ENCODE assay signal across 8 mouse cellular contexts in genomic region chr10:102735207-102735606, GRCm38 (mm10).
DNase-seq lines count a peak whose midpoint lies in the region; ATAC-seq and TF ChIP-seq lines count a peak whose summit lies in the region.

No protein-coding gene starts in this region.

- no peak for ATAC-seq in hindbrain, postnatal 0 days
- no peak for ATAC-seq in hindbrain, embryonic 13.5 days (ENCODE audit: low FRiP score)
- ATAC-seq in kidney, embryonic 14.5 days (ENCODE audit: low FRiP score, low TSS enrichment): peak; percentile 60; the same call in 1 of the 2 replicates

- H3K9ac ChIP-seq in hindbrain, postnatal 0 days (replicated peaks; ENCODE audit: low read length): no peak overlapping the region
- no peak overlapping the region for H3K9ac ChIP-seq in hindbrain, embryonic 13.5 days
- no peak overlapping the region for H3K9ac ChIP-seq in kidney, embryonic 14.5 days (ENCODE audit: low read depth, low read length)

- peak; percentile 75 for DNase-seq in hindbrain, postnatal 0 days (ENCODE audit: low spot score)
- peak; percentile 6 for DNase-seq in Muller cell, postnatal 12 days (ENCODE audit: inconsistent ontology term)
- DNase-seq in lung, postnatal 14 days: peak; percentile 62
- DNase-seq in spleen, postnatal 4 days (ENCODE audit: low spot score in 2 of 2): no peak
- no peak for DNase-seq in gastrocnemius, postnatal 25 days

- no peak overlapping the region for H3K4me3 ChIP-seq in hindbrain, postnatal 0 days (ENCODE audit: low read length)
- no peak overlapping the region for H3K4me3 ChIP-seq in hindbrain, embryonic 13.5 days
- H3K4me3 ChIP-seq in brown adipose tissue, adult 24 weeks (ENCODE audit: insufficient read depth, low read depth, low read length): no peak overlapping the region
- H3K4me3 ChIP-seq in kidney, embryonic 14.5 days (ENCODE audit: low read length): no peak overlapping the region

- 51% methylated on average over 3 of the region's 3 CpGs for WGBS in hindbrain, postnatal 0 days
- 66% methylated on average over 3 of the region's 3 CpGs for WGBS in hindbrain, embryonic 13.5 days
- WGBS in kidney, embryonic 14.5 days: 47% methylated on average over 3 of the region's 3 CpGs

- H3K27me3 ChIP-seq in hindbrain, postnatal 0 days (ENCODE audit: insufficient read depth, low read length): no peaks in the 10 kb centered on the region
- H3K27me3 ChIP-seq in hindbrain, embryonic 13.5 days: no peaks in the 10 kb centered on the region
- no peaks in the 10 kb centered on the region for H3K27me3 ChIP-seq in kidney, embryonic 14.5 days (ENCODE audit: control insufficient read depth, insufficient read depth, low read length)

- no peak overlapping the region for H3K27ac ChIP-seq in hindbrain, postnatal 0 days
- no peak overlapping the region for H3K27ac ChIP-seq in hindbrain, embryonic 13.5 days
- H3K27ac ChIP-seq in brown adipose tissue, adult 24 weeks (replicated peaks; ENCODE audit: low read depth, low read length): 0 out of 2 replicates have a peak overlapping the region, but pooled peaks have one; percentile 41
- no peak overlapping the region for H3K27ac ChIP-seq in kidney, embryonic 14.5 days (ENCODE audit: low read depth, low read length)

- no peak overlapping the region for H3K4me2 ChIP-seq in hindbrain, postnatal 0 days (ENCODE audit: low read depth, low read length)
- H3K4me2 ChIP-seq in hindbrain, embryonic 13.5 days: no peak overlapping the region
- H3K4me2 ChIP-seq in kidney, embryonic 14.5 days (replicated peaks; ENCODE audit: low read depth, low read length): no peak overlapping the region

- no peaks in the 10 kb centered on the region for H3K36me3 ChIP-seq in hindbrain, postnatal 0 days (ENCODE audit: insufficient read depth, low read length)
- H3K36me3 ChIP-seq in hindbrain, embryonic 13.5 days: no peaks in the 10 kb centered on the region
- H3K36me3 ChIP-seq in kidney, embryonic 14.5 days (ENCODE audit: control insufficient read depth, insufficient read depth, low read length): no peaks in the 10 kb centered on the region

- TF ChIP-seq CTCF in hindbrain, postnatal 0 days (IDR thresholded peaks at IDR 0.05; ENCODE audit: low read depth): peak; percentile 62

- H3K9me3 ChIP-seq in hindbrain, postnatal 0 days (ENCODE audit: low read length): no peaks in the 10 kb centered on the region
- no peaks in the 10 kb centered on the region for H3K9me3 ChIP-seq in hindbrain, embryonic 13.5 days
- H3K9me3 ChIP-seq in kidney, embryonic 14.5 days (ENCODE audit: control insufficient read depth, low read length): no peaks in the 10 kb centered on the region

- H3K4me1 ChIP-seq in hindbrain, postnatal 0 days (ENCODE audit: insufficient read depth, low read length): no peaks in the 10 kb centered on the region
- H3K4me1 ChIP-seq in hindbrain, embryonic 13.5 days (replicated peaks): no peaks in the 10 kb centered on the region
- H3K4me1 ChIP-seq in brown adipose tissue, adult 24 weeks (ENCODE audit: control insufficient read depth, insufficient read depth, insufficient read length, low read length): no peaks in the 10 kb centered on the region; the same call in 1 of the 2 replicates
- no peaks in the 10 kb centered on the region for H3K4me1 ChIP-seq in kidney, embryonic 14.5 days (ENCODE audit: control insufficient read depth, insufficient read depth, low read length)

Comparison
In these comparisons a context has a peak if more than half of its experiments do, and no peak if none do; other contexts are left out.
1. DNase-seq: peak in hindbrain, postnatal 0 days (single experiment), Muller cell, postnatal 12 days (single experiment) and lung, postnatal 14 days (single experiment); none in spleen, postnatal 4 days (0 of 2) and gastrocnemius, postnatal 25 days (single experiment).